Mouse (Mus musculus) thymus, postnatal 10 days (tissue): Measurements from ENCODE around the gene Piezo1.

ENCODE experiments used
- DNase-seq, 2 experiments: peaks; one replicate each; pipeline ENCODE4 v3.0.0; 2021; ENCODE audit warnings: low spot score in 2 of 2

Gene Piezo1

GRCm38 (mm10) chr8:122571153-122571552 lies 20.0 kb upstream of the Piezo1 start:
- DNase-seq = no peak

- no peak for DNase-seq
Observed at GRCm38 (mm10) chr8:122569996-122570395, 18.9 kb upstream of the Piezo1 start.

- DNase-seq = no peak
Observed at GRCm38 (mm10) chr8:122569329-122569728, 18.2 kb upstream of the Piezo1 start.

- peak; percentile 42 to 43 for DNase-seq
Observed at GRCm38 (mm10) chr8:122568881-122569309, 17.8 kb upstream of the Piezo1 start.

- DNase-seq = peak; percentile 66 to 70
Observed at GRCm38 (mm10) chr8:122568109-122568504, 17.0 kb upstream of the Piezo1 start.

GRCm38 (mm10) chr8:122567361-122568108 lies 16.4 kb upstream of the Piezo1 start, which contains the start of gene Cdt1:
Gene Cdt1, plus strand, starts transcription at chr8:122568015.
- peak; percentile 94 for DNase-seq

GRCm38 (mm10) chr8:122566766-122567165 lies 15.6 kb upstream of the Piezo1 start:
- DNase-seq = no peak

GRCm38 (mm10) chr8:122564363-122565352 lies 13.5 kb upstream of the Piezo1 start:
- no peak for DNase-seq

- peak in 1 of 2 experiments; percentile 37 for DNase-seq
Observed at GRCm38 (mm10) chr8:122561199-122561598, 10.1 kb upstream of the Piezo1 start.

GRCm38 (mm10) chr8:122558671-122559349 lies 7.7 kb upstream of the Piezo1 start:
- DNase-seq = no peak

GRCm38 (mm10) chr8:122557248-122558038 lies 6.3 kb upstream of the Piezo1 start:
- DNase-seq = peak in 1 of 2 experiments; percentile 50

- peak; percentile 85 to 89 for DNase-seq
Observed at GRCm38 (mm10) chr8:122556030-122557009, 5.2 kb upstream of the Piezo1 start.

- no peak for DNase-seq
Observed at GRCm38 (mm10) chr8:122554786-122555185, 3.7 kb upstream of the Piezo1 start.

- DNase-seq = no peak
Observed at GRCm38 (mm10) chr8:122550995-122551264, 199 bp downstream of the Piezo1 start.

GRCm38 (mm10) chr8:122550234-122550994 lies 715 bp downstream of the Piezo1 start:
- DNase-seq = peak in 1 of 2 experiments; percentile 46

GRCm38 (mm10) chr8:122548891-122549439 lies 2.2 kb downstream of the Piezo1 start:
- DNase-seq = no peak

- peak; percentile 26 to 36 for DNase-seq
Observed at GRCm38 (mm10) chr8:122548331-122548730, 2.8 kb downstream of the Piezo1 start.

- DNase-seq = peak; percentile 31 to 33
Observed at GRCm38 (mm10) chr8:122547815-122548214, 3.3 kb downstream of the Piezo1 start.
